Mouse (Mus musculus): ENCODE data around the gene Mpped2.

Gene Mpped2

DNA sequence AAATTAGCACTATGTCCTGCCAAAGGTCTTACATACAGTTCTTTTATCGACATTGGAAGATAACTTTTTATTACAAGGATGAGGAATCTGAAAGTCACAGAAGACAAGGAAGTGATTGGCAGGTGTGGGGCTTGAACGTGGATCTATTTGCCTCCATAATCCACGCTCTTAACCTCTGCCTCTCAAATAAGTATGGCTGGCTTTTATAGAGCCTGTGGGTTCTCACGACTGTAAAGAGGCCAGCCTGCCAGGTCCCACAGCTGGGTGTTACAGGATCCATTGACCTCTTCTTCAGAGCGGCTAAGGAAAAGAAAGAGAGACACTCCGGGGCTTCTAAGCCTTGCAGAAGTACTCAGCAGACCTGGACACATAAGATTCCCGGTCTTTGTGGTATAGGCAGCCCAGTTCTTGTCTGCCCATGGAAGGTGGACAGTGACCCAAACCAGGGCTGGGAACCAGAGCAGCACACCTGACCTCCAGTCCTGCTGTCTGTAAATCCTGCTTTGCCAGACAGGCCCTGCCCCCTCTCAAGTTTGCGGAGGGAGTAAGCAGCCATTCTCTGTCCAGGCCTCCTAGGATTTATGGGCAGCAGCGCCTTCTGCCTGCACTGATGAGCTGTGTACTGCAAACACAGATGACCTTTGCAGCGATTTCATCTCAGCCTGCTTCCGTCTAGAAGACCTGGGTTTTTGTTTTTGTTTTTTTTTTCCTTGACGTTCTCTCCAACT is 162.7 kb downstream of the Mpped2 start:
- no peak for DNase-seq (ENCODE audit: low read depth, low spot score)

DNA sequence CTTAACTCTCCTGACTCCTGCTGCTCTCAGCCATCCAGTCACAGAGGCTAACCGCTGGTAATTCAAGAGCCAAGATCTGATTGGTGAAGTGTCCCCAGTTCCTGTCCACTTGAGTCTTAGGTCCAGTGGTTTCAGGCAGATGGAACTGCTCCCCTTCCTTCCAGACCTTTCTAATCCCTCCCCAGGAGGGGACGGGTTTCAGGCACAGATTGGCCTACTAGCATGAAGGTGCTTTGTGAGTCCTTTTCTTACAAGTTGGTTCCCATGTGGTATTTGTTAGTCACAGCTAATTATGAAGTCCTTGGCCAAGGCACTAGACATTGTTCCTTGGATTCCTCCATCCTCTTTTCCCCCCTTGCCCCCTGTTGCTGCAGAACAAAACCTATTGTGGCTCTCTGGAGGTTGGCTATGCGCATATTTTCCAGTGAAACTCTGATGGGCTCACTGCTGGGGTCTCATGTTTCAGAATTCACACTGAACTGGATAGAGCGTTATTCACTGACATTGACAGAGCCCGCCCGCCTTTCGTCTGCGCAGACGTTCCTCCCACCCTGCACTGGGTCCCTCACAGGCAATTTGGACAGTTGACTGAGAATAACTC is 163.4 kb downstream of the Mpped2 start:
- DNase-seq (ENCODE audit: low read depth, low spot score) = no peak

DNA sequence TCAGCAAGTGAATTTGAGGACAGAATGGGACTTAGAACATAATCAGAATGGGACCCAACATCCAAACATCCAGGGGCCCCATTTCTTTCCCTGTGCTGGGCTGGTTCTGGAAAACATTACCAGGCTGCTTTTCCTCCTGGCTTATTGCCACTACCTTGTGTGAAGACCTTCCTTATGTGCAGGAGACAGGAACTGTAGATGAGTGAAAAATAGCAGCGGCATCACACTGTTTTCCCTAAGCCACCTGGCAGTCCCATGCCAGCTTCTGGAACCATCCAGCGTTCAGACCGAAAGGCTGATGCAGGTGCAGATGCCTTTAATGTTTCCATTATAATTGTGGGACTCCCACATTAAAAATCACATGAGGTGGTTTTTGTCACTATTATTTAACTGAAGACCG is 164.2 kb downstream of the Mpped2 start:
- DNase-seq (ENCODE audit: low read depth, low spot score) = no peak

DNA sequence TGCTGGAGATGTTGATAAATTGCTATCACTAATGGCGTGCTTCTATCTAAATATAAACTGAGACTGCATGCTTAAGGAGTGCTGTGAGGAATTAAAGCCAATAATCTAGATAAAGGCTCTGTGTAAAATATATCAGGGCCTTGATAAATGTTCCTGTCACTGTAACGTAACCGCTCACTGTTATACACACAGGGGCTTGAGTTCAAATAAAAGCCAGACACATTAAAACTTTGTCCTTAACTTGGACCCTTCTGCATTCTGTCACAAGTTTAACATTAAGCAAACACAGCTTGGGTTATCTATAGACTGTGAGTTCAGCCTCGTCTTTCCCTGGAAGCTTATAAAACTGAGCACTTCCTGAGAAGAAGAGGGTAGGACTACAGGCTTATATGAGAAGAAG is 164.6 kb downstream of the Mpped2 start:
- DNase-seq (ENCODE audit: low read depth, low spot score) = no peak

DNA sequence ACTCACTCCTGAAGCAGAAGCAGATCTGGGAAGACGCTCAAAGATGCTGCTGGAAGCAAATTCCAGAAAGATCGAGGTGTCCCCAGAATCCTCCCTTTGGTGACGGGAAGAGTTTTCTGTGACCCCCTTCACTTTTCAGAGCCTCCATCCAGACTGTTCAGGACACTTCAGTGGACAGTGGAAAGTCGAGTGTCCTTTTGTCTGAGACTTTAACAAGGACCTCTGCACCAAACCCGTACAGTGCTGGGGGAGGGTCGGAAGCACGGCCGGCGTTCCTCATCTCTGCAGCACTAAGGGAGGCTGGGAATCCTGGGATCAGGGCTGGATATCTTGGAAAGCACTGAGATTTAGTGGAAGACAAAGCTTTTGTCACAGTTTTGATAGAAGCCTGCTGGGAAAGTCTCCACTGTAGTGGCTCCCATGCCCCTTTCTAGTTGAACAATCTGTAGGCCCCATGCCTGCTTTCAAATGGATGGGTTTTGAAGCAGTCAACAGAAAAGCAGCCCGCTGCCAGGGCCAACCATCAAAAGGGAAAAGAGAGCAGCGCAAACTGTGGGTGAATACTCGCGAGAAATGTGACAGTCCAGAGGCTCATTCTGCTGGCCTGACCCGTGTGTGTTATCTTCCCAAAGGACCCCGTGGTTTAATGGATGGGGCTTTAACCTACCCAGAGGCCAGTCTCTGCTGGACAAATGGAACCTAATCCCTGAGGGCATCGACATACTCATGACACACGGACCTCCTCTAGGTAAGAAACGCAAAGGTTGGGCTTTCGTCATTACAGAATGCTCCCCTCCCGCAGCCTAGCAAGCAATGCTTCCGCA is 168.0 kb downstream of the Mpped2 start:
- DNase-seq (ENCODE audit: low read depth, low spot score) = no peak

DNA sequence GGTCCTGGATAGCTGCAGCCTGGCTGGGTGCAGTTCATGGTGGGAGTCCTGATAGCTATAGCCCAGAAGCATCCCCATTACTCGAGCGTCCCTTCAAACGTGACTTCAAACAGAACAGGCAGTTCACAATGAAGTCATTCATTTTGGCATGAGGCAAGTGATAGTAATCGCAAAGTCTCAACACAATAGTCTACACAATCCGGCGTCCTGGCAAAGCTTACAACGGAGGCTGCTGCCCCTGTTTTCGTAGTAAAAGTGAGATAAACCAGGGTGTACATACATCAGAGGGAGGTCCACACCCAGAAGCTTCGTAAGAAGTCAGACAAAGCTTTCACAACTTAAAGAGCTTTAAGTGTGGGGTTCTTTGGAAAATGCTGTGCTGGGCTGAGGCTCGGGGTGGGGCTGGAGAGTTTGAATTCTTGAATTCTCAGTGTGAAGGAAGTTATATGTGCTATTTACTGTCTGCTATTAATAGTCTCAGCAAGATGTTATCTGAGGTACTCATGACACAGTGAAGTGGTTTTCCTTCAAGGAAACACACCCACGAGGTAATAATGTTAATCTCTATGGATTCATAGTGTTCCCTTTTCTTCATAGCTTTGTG is 170.1 kb downstream of the Mpped2 start:
- no peak for DNase-seq (ENCODE audit: low read depth, low spot score)

DNA sequence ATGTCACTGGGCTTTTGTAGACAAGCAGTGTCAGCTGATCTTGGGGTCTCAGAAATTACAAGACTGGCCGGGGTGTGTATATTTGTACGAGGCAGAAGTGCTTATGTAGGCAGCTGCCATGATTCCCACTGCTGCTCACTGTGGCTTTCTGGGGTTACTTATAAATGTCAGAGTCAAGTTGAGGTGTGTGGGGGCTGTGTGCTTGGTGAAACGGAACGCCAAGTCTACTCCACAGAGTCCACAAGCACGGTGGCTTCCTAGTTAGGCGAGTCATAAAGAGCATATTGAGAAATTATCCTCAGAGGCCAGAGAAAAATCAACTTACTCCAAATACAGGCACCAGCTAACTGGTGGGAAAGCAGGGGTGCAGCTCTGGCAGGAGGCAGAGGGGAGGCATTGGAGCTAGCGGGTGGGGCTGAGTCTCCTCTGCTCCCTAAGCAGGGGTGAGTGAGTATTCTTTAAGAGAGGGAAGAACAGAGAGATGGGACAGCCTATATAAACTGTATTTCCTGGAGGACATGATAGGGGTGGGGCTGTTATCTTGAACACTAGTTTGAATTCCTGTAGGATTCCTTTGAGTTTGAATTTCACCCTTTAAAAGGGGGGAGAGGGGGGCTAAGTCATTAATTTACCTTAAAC is 172.2 kb downstream of the Mpped2 start:
- no peak for DNase-seq (ENCODE audit: low read depth, low spot score)

DNA sequence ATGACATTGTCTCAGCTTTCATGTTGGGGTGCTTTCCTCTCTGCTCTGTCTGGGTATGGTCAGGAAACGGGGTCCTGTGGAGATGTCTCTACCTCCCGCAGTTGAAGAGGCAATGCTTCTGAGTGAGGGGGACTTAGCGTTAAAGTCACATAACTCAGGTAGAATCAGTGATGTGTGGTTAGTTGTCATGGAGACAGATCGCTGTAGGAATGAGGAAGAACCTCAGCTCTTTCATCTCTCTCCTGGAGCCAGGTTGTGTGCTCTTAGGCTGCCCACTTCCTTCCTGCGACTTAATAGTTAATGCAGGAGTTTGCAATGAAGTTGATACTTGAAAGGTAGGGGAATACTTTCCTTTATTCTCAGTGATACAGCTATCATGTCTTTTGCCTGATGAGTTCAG is 173.2 kb downstream of the Mpped2 start:
- no peak for DNase-seq (ENCODE audit: low read depth, low spot score)

DNA sequence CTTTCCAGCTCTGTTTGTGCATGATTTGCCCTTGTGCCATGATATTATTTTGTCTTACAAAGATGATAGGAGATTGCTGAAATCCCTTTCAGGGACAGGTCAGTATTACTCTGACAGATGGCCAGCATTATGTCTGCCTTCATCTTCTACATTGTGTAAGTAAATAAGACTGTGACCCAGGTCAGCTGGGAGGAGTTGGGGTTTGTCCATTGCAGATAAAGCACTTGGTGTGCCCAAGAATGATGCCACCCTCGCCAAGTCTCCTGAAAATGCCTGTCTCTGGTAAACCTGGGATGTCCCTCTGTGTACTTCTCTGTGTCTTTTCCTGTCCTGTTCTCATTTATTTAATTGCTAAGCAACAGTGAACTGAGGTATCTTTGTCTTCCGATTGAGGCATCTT is 177.8 kb downstream of the Mpped2 start:
- DNase-seq (ENCODE audit: low read depth, low spot score) = no peak

DNA sequence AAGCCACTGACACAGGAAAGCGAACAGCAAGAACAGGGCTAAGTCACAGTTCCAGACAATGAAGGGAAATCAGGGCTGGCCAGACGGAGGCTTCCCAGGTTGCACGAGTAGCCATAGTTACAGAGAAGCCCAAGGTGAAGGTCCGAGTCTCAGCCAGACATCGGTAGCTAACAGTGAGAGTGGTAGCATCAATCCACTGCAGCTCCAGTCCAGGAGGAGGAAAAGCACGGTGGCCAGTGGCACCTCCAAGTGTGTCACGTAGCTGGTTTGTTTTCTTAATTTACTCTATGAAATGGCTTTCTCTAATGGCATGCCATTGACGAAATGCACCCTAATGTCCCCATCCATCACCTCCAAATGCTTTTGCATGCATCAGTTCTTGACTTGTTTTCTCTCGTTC is 180.1 kb downstream of the Mpped2 start:
- DNase-seq (ENCODE audit: low read depth, low spot score) = no peak

DNA sequence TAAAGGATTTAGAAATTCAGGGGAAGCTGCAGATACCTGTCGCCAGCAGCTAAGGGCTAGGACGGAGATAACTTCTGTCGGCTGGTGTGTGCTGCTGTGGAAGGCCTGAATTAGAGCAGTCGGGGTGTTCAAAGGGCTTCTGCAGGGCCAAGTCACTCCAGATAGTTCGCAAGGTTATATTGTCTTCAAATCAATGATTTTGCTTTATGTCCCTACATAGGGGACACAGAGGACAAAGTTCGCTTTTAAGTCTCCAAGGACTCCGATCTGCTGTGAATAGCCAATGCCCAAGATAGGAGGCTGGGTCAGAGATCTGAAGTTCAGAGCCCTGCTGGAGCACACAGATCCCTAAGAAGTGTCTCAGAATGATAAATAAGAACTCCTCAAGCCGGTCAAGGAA is 190.3 kb downstream of the Mpped2 start:
- no peak for DNase-seq (ENCODE audit: low read depth, low spot score)

DNA sequence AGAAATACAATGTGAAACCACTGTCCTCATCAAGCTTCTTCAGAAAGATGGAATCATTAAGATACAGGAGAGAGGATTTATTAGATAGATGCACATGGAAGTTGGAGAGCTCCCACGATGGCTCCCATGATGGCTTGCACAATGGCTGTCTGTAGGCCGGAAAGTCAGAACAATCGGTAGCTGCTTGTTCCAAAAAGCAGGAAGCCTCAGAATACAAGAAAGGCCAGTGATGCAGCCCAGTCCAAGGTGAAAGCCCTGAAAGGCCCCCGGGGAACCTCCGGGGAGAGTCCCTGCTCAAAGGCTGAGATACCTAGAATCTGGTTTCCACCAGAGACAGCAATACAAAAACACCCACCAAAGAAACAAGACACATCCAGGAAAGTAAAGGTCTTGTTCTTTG is 195.1 kb downstream of the Mpped2 start:
- DNase-seq (ENCODE audit: low read depth, low spot score) = no peak

DNA sequence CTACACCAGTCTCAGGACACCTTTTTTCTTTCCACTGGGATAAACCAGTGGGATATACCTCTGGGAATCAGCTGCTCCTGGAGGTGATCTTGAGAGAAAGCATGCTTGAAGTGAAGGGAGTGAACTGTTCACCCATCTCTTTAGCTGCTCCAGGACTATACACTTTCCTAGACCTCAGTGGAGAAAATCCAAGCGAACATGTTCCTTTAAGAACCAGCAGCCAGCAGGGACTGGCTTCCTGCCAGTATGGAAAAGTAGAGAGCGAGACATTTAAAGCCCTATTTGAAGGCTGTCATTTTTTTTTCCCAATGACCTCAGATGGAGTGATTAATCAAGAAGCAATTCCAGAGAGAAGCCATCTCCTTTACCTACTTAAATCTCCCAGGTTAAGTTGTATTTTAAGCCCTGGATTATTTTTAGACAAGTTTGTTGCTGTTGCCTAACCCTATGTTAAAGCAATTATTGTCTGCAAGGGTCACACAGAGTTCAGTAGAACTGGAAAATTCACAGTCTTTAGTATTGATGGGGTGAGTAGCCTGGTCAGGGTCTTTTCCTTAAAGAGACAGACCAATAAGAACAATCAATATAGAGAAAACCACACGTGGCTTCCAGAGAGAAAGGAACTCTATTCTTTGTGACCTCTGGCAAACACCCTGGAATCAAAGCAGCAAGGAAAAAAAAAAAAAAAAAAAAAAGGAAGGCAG is 196.4 kb downstream of the Mpped2 start:
- DNase-seq (ENCODE audit: low read depth, low spot score) = no peak

DNA sequence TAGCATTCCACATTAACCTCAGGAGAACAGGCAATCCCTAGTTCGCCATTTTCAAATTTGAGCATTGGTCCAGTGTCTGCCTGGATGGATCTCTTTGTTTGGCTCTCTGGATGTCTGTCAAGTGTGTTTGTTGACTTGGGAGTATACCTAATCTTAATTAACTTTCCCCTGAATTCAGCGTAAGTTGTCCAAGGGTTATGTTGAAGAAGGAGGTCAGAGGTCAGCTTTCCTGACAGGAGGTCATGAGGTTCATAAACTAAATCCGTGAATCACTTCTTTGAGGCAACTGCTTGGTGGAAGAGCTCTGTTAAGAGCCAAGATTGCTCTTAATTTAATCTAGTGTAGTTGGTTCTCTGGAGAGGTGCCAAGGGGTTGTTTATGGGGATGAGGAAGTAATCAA is 200.3 kb downstream of the Mpped2 start:
- DNase-seq (ENCODE audit: low read depth, low spot score) = no peak

DNA sequence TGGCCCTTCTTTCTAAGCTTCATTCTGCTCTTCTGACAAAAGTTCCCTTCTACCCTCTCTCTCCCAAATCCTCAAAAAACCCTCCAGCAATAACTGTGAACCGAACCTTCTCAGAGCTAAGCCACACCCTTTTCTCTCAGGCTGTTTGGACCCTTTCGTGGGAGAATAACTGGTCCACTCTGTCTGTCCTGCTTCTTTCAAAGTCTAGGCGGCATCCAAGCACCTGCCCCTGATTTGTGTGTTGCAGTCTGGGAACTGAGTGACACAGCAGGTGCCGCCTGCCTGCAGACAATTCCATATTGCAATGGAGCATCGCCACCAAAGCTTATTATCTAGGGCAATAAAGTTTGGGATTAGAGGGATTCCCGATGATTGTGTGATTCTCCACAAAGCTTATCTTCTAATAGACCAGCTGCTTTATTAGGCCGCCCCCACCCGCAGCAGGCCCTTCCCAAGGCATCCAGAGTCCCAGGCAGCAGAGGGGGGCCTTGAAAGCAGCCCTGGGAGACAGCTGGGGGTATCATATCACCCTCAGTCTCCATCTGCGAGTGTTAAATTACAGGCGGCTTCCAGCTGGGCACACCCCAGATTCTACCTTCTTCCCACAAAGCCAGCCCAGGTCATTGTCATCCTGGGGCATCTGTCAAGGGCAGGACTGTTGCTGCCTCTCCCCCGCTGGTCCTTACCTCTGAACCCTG is 202.4 kb downstream of the Mpped2 start:
- no peak for DNase-seq (ENCODE audit: low read depth, low spot score)

DNA sequence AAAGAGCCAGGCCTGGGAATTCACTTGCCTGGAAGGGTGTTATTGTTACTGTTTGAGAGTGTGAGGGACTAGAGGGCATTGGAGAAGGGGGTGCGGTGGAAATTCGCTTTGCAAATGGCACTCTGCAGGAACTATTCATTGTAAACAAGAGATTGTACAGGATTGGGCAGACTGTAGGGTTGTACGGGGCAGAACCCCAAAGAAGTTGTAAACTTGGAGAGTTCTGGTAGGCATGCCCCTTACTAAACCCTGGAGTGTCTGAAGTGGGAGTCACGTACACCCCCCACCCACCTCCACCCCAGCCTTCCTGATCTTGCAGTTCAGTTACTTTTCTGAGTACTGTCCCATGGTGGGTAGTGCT is 202.9 kb downstream of the Mpped2 start:
- no peak for DNase-seq (ENCODE audit: low read depth, low spot score)

DNA sequence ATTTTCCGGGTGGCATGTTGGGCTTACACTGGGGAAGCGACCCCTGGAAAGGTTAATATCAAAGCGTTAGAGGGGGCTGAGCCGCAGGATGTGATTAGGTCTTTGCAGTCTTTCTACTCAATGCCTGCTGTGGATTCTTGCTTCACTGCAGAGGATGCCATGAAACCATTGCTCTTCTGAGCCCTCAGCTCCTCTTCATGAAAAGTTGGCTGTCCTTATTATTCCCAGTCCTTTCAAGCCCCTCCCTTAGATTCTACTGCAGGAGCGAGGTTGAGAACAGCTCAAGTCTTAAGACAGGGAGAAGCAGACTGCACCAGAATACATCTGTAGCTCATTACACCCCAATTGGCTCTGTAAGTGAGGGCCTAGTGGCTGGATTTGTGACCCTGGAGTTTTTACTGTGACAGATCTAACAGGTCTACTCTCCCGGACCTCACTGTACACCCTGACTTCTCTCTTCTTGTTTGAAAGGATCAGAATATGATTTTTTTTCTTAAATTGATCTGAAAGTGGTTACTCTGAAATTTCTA is 218.9 kb downstream of the Mpped2 start:
- no peak for DNase-seq (ENCODE audit: low read depth, low spot score)
